Mouse (Mus musculus) mouse embryonic stem cell (cell line): ENCODE results near the gene Auts2.

Experiments used
- in situ Hi-C, 2 experiments: fragments of 300-500 bp; cut with MboI; formaldehyde crosslinking; loops; 1 replicate in 1 of 2; 3 replicates in 1 of 2; pipeline ENCODE4 v1.14.3; 2019 to 2020; ENCODE audit warnings: low sequenced_read_pairs in 2 of 2, low pct_unique_long_range_greater_than_20kb in 1 of 2, mixed read lengths in 1 of 2; ENCODE audit not compliant: unreplicated experiment in 1 of 2

The Auts2 gene

GRCm38 (mm10) chr5:131821461-131821860 is 721.7 kb downstream of the Auts2 start:
- in situ Hi-C loops: no loop called here

DNA sequence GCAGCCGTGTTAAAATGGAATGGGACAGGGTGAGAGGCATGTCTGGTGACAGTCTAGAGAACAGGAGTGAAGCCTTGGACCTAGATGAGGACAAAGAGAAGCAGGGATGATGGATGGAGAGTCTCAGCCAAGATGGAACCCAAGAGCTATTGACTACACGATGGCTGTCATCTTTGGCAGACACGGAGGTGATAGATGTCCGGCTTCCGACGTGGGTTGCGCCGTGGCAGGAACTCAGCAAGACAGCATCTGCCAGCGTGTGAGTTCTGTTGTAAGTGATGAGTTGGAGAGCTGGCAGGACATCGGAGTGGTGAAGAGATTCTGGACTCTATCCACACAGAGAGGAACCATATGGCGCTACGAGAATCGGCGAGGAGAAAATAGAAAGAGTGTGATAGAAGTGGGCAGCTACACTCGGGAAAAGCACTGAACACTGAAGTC is 723.9 kb downstream of the Auts2 start:
- in situ Hi-C loops: no loop called here

GRCm38 (mm10) chr5:131815498-131815897 is 727.6 kb downstream of the Auts2 start:
- in situ Hi-C loops: no loop called here

DNA sequence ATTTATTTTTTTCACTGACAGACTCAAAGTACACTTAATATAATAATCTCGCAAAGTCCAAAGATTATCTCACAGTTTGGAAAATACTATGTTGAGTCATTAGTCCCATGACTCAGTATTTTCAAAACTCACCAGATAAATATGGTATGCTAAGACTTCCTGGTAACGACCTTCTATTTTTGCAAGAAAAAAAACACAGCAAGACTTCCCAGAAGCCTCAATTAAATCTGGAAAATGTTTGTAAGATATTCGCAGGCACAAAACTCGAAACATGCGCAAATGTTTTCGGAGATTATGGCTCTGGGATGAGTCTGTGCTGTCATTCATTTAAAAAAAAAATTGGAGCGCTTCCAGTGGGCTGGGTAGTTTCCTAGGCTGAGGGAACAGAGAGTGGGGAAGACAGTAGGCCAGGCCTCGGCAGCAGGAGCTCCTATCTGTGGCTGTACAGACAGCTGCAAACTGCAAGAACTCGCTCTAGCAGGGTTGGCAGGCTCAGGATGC is 728.6 kb downstream of the Auts2 start:
- in situ Hi-C loops: no loop called here

DNA sequence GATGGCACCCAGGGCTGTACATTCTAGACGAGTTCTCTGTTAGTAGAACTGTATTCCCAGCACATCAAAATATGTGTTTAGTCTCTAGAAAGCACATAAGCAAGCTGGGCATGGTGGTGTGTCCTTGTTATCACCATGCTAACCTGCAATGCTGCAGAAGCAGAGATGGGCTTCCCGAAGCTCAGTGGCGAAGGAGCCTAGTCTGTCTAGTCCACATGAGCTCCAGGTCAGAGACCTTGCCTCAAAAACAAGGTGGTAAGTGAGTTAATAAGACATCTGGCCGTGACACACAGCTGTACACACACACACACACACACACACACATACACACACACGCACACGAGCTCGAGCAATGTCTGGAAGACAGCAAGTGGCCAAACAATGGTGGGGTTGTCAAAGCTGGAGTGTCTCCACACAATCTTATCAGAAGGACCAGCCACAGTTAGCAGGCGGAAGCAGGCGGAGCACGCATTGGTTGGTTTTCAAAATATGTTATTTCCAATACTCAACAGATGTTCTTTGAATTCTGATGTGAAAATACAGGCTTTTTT is 729.1 kb downstream of the Auts2 start:
- in situ Hi-C loops: no loop called here

DNA sequence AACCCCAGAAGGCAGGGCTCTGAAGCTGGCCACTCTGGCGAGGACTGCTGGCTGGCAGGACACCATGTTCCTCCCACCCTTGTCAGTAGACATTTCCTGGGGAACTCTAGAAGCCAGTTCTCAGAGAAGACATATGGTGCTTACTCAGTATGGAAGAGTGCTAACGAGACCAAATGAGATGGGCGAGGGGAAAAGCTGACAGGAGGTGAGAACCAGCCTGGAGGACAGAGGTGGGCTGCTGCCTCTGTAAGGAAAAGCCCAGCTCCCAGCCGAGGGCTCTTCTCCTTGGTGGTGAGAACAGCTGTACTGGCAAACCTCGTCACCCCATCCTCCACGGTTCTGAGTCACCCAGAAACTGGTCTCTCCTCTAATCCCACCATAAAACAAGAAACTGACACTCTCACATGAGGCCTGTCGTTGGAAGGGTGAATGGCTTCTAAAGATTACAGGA is 729.8 kb downstream of the Auts2 start:
- in situ Hi-C loops: no loop called here

DNA sequence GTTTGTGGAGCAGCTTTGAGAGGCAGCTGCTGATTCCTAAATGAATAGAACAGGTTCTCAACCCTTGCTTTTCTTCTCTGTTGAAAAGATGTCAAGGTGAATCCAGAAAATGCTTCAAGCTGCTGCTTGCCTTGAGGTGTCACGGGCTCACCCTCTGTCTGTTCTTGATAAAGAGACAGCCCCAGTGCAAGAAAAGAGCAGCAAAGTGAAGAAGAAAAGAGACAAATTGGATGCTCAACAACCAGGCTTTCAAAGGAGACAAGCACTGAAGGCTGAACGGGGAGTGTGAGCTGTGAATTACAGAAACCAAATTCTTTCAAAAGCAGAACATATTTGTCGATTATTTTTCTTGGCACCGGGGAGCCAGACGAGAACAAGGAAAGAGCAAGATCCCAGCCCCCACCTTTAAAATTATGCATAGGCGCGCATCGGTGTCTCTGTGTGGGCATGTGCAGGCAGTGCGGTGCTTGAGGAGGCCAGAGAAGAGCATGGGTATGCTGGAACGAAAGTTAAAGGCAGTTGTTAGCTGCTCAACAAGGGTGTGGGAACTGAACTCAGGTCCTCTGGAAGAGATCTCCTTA is 730.6 kb downstream of the Auts2 start:
- in situ Hi-C loops: no loop called here

GRCm38 (mm10) chr5:131806350-131806749 is 736.8 kb downstream of the Auts2 start:
- in situ Hi-C loops: no loop called here

- in situ Hi-C loops: no loop called here
Observed at GRCm38 (mm10) chr5:131805277-131805676, 737.9 kb downstream of the Auts2 start.

GRCm38 (mm10) chr5:131803609-131804008 is 739.5 kb downstream of the Auts2 start:
- in situ Hi-C loops: no loop called here

DNA sequence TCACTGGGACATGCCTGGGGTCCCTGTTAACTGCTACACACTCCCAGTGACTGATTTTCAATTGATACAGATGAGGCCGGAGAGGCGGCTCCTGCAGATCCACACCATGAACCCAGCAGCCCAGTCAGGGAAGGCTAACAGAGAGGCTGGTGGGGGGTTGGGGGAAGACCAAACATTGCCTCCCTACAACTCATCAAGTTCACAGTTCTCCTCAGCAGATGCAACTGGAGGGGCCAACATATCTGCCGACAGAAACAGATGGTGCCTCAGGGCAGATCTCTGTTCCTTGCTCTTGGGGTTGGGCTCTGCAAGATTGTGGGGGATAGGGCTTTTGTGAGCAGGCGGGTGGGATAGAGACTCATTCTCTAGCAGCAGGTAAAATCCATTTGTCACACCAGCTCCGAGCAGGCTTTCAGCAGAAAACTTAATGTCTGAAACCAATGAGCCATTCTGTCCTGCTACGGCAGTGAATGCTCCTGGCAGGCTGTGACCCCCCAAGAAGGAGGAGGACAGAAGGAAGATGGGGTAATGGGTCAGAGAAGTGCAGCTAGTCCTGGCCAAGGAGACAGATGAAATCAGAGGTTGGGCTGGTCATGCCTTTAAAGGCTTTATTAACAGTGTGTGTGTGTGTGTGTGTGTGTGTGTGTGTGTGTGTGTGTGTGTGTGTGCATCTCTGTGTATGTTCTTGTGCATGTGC is 740.7 kb downstream of the Auts2 start:
- in situ Hi-C loops: no loop called here

GRCm38 (mm10) chr5:131801924-131802323 is 741.2 kb downstream of the Auts2 start:
- in situ Hi-C loops: no loop called here

DNA sequence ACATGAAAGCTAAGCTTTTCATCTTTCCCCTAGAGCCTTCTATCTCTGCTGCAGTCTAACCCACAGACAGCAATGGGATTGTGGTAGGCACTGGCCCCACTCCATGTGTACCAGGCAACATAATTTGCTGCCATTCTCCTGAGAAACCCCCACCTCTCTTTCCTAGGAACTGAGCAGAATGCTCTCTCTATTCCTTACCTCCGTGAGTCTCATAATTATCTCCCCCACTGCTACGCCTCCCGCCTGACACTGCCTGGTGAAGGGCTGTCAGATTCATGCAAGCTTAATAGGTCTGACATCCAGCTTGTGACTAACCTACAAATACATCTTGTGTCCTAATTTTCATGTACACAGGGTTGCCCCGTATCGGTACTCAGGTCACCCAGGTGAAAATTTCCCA is 744.8 kb downstream of the Auts2 start:
- in situ Hi-C loops: no loop called here

- in situ Hi-C loops: no loop called here
Observed at GRCm38 (mm10) chr5:131797044-131797443, 746.1 kb downstream of the Auts2 start.

GRCm38 (mm10) chr5:131794411-131795133 is 748.6 kb downstream of the Auts2 start:
- in situ Hi-C loops: no loop called here

DNA sequence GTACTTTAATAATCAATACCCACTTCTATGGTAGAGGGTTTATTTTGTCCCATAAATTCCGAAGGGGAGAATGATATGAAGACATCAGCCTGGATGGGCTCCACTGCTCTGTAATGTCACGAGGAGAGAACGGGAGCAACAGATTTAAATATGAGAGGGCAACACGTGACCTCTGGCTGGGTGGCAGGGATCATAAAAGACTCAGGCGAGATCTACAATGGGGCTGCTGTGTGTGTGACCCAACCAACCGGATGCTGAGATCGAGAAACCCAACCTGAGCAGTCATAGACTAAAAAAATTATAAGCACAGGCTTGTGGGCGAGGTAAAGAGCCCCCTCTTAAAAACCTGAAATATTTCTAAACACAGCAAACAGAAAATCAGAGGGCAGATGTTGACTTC is 753.5 kb downstream of the Auts2 start:
- in situ Hi-C loops: no loop called here

DNA sequence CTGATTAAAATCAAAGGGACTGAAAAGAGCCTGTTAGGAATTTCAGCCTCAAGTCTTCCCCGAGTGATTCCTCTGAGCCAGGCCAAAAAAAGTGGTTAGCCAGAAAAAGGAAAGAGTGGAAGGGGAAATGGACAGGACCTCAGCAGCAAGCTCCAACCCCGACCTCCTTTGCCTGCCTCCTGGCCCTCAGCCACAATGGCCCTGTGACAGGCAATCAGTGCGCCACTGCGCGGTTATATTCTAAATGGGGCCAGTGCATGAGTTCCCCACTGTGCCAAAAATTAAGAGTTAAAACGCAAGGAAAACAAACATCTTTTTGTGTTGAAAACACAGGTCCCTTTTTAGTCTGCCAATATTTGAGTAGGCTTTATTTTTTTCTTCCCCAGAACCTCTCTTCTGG is 755.1 kb downstream of the Auts2 start:
- in situ Hi-C loops: no loop called here

DNA sequence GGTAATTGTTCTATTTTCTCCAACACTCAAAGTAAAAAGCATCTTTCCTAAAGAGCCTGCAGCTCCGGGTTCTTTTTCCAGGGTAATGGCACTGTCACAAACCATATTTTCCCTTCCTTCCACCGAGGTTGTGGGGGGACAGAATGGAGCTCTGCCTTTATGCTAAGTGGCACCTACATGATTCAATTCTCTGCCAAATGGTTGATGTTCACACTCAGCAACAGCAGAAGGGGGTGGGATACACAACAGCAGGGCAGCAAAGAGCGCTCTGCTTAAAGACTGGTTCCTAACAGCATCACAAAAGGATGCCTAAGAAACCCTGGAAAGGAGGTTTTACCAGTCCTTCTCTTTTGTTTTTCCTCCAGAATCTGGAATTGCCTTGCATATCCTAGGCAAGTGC is 759.9 kb downstream of the Auts2 start:
- in situ Hi-C loops: no loop called here

DNA sequence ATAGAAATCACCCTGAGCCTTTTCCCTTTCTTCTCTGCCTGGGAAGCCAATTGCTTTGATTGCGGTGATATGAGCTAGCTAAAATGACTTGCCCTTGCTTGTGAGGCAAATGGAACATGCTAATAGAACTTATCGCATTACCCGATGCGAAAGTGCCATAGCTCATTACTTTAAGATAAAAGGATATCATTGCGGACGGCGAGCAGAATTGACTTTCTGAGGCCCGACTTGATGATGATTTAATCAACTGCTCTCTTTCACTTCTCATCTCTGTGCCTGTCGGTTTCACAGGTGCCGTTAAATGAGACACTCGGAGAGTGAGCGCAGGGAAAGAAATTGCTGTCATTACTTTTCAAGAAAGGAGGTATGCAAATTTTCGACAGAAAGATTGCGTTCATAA is 762.1 kb downstream of the Auts2 start:
- in situ Hi-C loops: no loop called here
